9 mouse cellular contexts compared by ENCODE assay signal in genomic region chr2:162943931-162944330, GRCm38 (mm10). TPM values are rescaled to one million over a fixed set of nuclear protein-coding genes. Genes with fewer than 3 reads are reported as not detected.
DNase-seq lines count a peak whose midpoint lies in the region; ATAC-seq lines count a peak whose summit lies in the region.
"Had no signal": no experiment of that assay in that cellular context is flagged by ENCODE, and none has a peak within 500 bp of the region (broad histone marks: within the 10 kb centered on the region; RNA-seq: fewer than 3 reads in every experiment).

No protein-coding gene starts in this region.

- no peak for ATAC-seq in heart, embryonic 12.5 days (ENCODE audit: insufficient number of reproducible peaks, low FRiP score)
- no peak for ATAC-seq in forebrain, embryonic 14.5 days
- no peak for ATAC-seq in liver, embryonic 13.5 days (ENCODE audit: low read depth)

- peak overlapping the region; percentile 20; the same call in 1 of the 2 replicates for H3K9ac ChIP-seq in heart, embryonic 12.5 days
- H3K9ac ChIP-seq in forebrain, embryonic 14.5 days (ENCODE audit: low read length): peak overlapping the region; percentile 66; the same call in 1 of the 2 replicates
- no peak overlapping the region for H3K9ac ChIP-seq in liver, embryonic 13.5 days

- no peak overlapping the region for H3K27ac ChIP-seq in heart, embryonic 12.5 days (ENCODE audit: poor library complexity, severe bottlenecking)
- no peak overlapping the region for H3K27ac ChIP-seq in forebrain, embryonic 14.5 days (ENCODE audit: low read depth, low read length)
- no peak overlapping the region for H3K27ac ChIP-seq in liver, embryonic 13.5 days
- H3K27ac ChIP-seq: macrophage had no signal

- no peak for DNase-seq in heart, postnatal 25 days (ENCODE audit: low spot score)
- DNase-seq in CD4-positive, CD25-positive, alpha-beta regulatory T cell, adult 2 months (ENCODE audit: low read depth, low spot score): peak; percentile 51
- DNase-seq in forebrain, embryonic 14.5 days (ENCODE audit: low spot score): no peak
- no peak for DNase-seq in liver, embryonic 13.5 days
- no peak for DNase-seq in adrenal gland, adult 18-20 months (ENCODE audit: low spot score in 2 of 2)
- no peak for DNase-seq in cerebellum, adult 8-10 months
- DNase-seq in thymus, postnatal 10 days (ENCODE audit: low spot score in 2 of 2): no peak

- H3K9me3 ChIP-seq in heart, embryonic 12.5 days (replicated peaks): no peaks in the 10 kb centered on the region
- H3K9me3 ChIP-seq in forebrain, embryonic 14.5 days (replicated peaks; ENCODE audit: control insufficient read depth, low read length): no peaks in the 10 kb centered on the region
- H3K9me3 ChIP-seq in liver, embryonic 13.5 days (replicated peaks): no peaks in the 10 kb centered on the region

- H3K27me3 ChIP-seq in heart, embryonic 12.5 days (replicated peaks): peaks cover 25% of the 10 kb centered on the region
- no peaks in the 10 kb centered on the region; the same call in 1 of the 2 replicates for H3K27me3 ChIP-seq in forebrain, embryonic 14.5 days (replicated peaks; ENCODE audit: control insufficient read depth, insufficient read depth, low read length)
- H3K27me3 ChIP-seq in liver, embryonic 13.5 days: peaks cover 38% of the 10 kb centered on the region

- peaks cover 20% of the 10 kb centered on the region for H3K36me3 ChIP-seq in heart, embryonic 12.5 days
- peaks cover 24% of the 10 kb centered on the region for H3K36me3 ChIP-seq in forebrain, embryonic 14.5 days (ENCODE audit: control insufficient read depth, insufficient read depth, low read length)
- H3K36me3 ChIP-seq in liver, embryonic 13.5 days: peaks cover 16% of the 10 kb centered on the region

- peaks cover 13% of the 10 kb centered on the region for H3K4me1 ChIP-seq in heart, embryonic 12.5 days (replicated peaks)
- H3K4me1 ChIP-seq in forebrain, embryonic 14.5 days (ENCODE audit: control insufficient read depth, insufficient read depth, low read length): peaks cover 2% of the 10 kb centered on the region; the same call in 1 of the 2 replicates
- peaks cover 20% of the 10 kb centered on the region for H3K4me1 ChIP-seq in liver, embryonic 13.5 days (replicated peaks)

- intact Hi-C loops in heart, postnatal 25 days (cut with DNase I): no loop called here

- peak overlapping the region; percentile 98 for H3K4me2 ChIP-seq in heart, embryonic 12.5 days
- peak overlapping the region; percentile 97 for H3K4me2 ChIP-seq in forebrain, embryonic 14.5 days (ENCODE audit: low read length)
- peak overlapping the region; percentile 70 for H3K4me2 ChIP-seq in liver, embryonic 13.5 days

- WGBS in heart, embryonic 12.5 days: 8% methylated on average over 11 of the region's 11 CpGs
- WGBS in forebrain, embryonic 14.5 days: 10% methylated on average over 11 of the region's 11 CpGs
- WGBS in liver, embryonic 13.5 days (ENCODE audit: insufficient replicate concordance): 8% methylated on average over 11 of the region's 11 CpGs

- peak overlapping the region; percentile 74 for H3K4me3 ChIP-seq in heart, embryonic 12.5 days
- peak overlapping the region; percentile 49 for H3K4me3 ChIP-seq in forebrain, embryonic 14.5 days (ENCODE audit: low read depth, low read length)
- peak overlapping the region; percentile 56; the same call in 1 of the 2 replicates for H3K4me3 ChIP-seq in liver, embryonic 13.5 days (replicated peaks)

RNA-seq across cellular contexts. Expression of gene L3mbtl1, which starts 0.7 kb away (rescaled TPM):
- 0.05 TPM in 1 of 2 replicates, not detected in the other for polyA plus RNA-seq in heart, embryonic 12.5 days (2016; fragmentation: Nextera tagmentation; extraction: Ambion mirVana)
- not detected for total RNA-seq in heart, postnatal 25 days (2021)
- polyA plus RNA-seq in forebrain, embryonic 14.5 days (2014; fragmentation: Nextera tagmentation; extraction: Ambion mirVana): 0.11 and 0.70 TPM in 2 replicates
- polyA plus RNA-seq in liver, embryonic 13.5 days (2015; fragmentation: Nextera tagmentation; extraction: Ambion mirVana): 0.03 and 0.06 TPM in 2 replicates
- under 1 TPM in 1 of 2 experiments, not detected in 1; 0.51 TPM for total RNA-seq in adrenal gland, adult 18-20 months (2021)
- polyA plus RNA-seq: macrophage had no signal

RNA-seq across cellular contexts. Expression of gene Srsf6, which starts 12.6 kb away (rescaled TPM):
- 152 and 161 TPM in 2 replicates for polyA plus RNA-seq in heart, embryonic 12.5 days (2016; fragmentation: Nextera tagmentation; extraction: Ambion mirVana)
- 10 to 100 TPM; 63.7 to 70.7 TPM for total RNA-seq in heart, postnatal 25 days (2021)
- polyA plus RNA-seq in forebrain, embryonic 14.5 days (2014; fragmentation: Nextera tagmentation; extraction: Ambion mirVana): 149 and 173 TPM in 2 replicates
- polyA plus RNA-seq in liver, embryonic 13.5 days (2015; fragmentation: Nextera tagmentation; extraction: Ambion mirVana): 138 and 164 TPM in 2 replicates
- 100 to 1,000 TPM; 172 to 220 TPM for total RNA-seq in adrenal gland, adult 18-20 months (2021)

RNA-seq across cellular contexts. Expression of gene Sgk2, which starts 43.2 kb away (rescaled TPM):
- polyA plus RNA-seq in heart, embryonic 12.5 days (2016; fragmentation: Nextera tagmentation; extraction: Ambion mirVana): 0.09 TPM in 1 of 2 replicates, not detected in the other
- not detected for total RNA-seq in heart, postnatal 25 days (2021)
- polyA plus RNA-seq in forebrain, embryonic 14.5 days (2014; fragmentation: Nextera tagmentation; extraction: Ambion mirVana): not detected in 2 replicates
- polyA plus RNA-seq in liver, embryonic 13.5 days (2015; fragmentation: Nextera tagmentation; extraction: Ambion mirVana): 2.7 and 4.6 TPM in 2 replicates
- under 1 TPM in 1 of 2 experiments, not detected in 1; 0.63 TPM for total RNA-seq in adrenal gland, adult 18-20 months (2021)
- polyA plus RNA-seq: macrophage had no signal
